Mouse (Mus musculus): ENCODE measurements around the gene Grtp1. TPM values are rescaled to one million over a fixed set of nuclear protein-coding genes. Genes with fewer than 3 reads are reported as not detected.

Gene Grtp1
- polyA plus RNA-seq (2015; fragmentation: Nextera tagmentation; extraction: Ambion mirVana): 14.4 and 19.0 TPM in 2 replicates

- Histone ChIP-seq H3K4me3 (replicated peaks) (peak within 1 kb of the TSS; percentile 82), H3K27ac (replicated peaks) (no peak within 1 kb of the TSS), H3K36me3 (no peaks in the 10 kb centered on the region), H3K4me2 (peak within 1 kb of the TSS; percentile 95), H3K27me3 (replicated peaks) (peaks cover 27% of the 10 kb centered on the region), H3K4me1 (peaks cover 18% of the 10 kb centered on the region), H3K9ac (replicated peaks) (peak within 1 kb of the TSS; percentile 66), H3K9me3 (replicated peaks) (no peaks in the 10 kb centered on the region)
- WGBS: under 1% methylated on average over 58 of the region's 58 CpGs
- peak; percentile 72 for ATAC-seq (ENCODE audit: low FRiP score)
These were observed at the start of gene Grtp1 for GRCm38 (mm10) chr8:13200301-13201012. Gene Grtp1, minus strand, starts transcription at chr8:13200620.

- H3K36me3 ChIP-seq: no peaks in the 10 kb centered on the region
- ATAC-seq (ENCODE audit: low FRiP score): no peak
- 94% methylated on average over 11 of the region's 11 CpGs for WGBS
These were observed 44.0 kb upstream of the Grtp1 start for GRCm38 (mm10) chr8:13244343-13244880.

GRCm38 (mm10) chr8:13242985-13243870, 42.8 kb upstream of the Grtp1 start:
- 82% methylated on average over 10 of the region's 10 CpGs for WGBS
- Histone ChIP-seq H3K9me3 (replicated peaks) (no peaks in the 10 kb centered on the region), H3K36me3 (no peaks in the 10 kb centered on the region), H3K4me1 (no peaks in the 10 kb centered on the region), H3K4me2 (no peak overlapping the region), H3K27ac (replicated peaks) (no peak overlapping the region), H3K9ac (replicated peaks) (no peak overlapping the region), H3K4me3 (replicated peaks) (no peak overlapping the region), H3K27me3 (replicated peaks) (no peaks in the 10 kb centered on the region)
- ATAC-seq (ENCODE audit: low FRiP score): no peak

More at GRCm38 (mm10) chr8:13244343-13244880, 44.0 kb upstream of the Grtp1 start:
- Histone ChIP-seq H3K27me3 (replicated peaks) (no peaks in the 10 kb centered on the region), H3K9ac (replicated peaks) (no peak overlapping the region), H3K9me3 (replicated peaks) (no peaks in the 10 kb centered on the region), H3K27ac (replicated peaks) (no peak overlapping the region), H3K4me1 (no peaks in the 10 kb centered on the region), H3K4me3 (replicated peaks) (no peak overlapping the region), H3K4me2 (no peak overlapping the region)

- no peak overlapping the region for H3K9ac ChIP-seq (replicated peaks)
- no peaks in the 10 kb centered on the region for H3K9me3 ChIP-seq (replicated peaks)
- H3K4me1 ChIP-seq: no peaks in the 10 kb centered on the region
- ATAC-seq (ENCODE audit: low FRiP score): no peak
- H3K4me3 ChIP-seq (replicated peaks): no peak overlapping the region
- 82% methylated on average over 7 of the region's 7 CpGs for WGBS
- no peaks in the 10 kb centered on the region for H3K36me3 ChIP-seq
- H3K27ac ChIP-seq (replicated peaks): no peak overlapping the region
- no peaks in the 10 kb centered on the region for H3K27me3 ChIP-seq (replicated peaks)
- H3K4me2 ChIP-seq: no peak overlapping the region
These were observed 40.3 kb upstream of the Grtp1 start for GRCm38 (mm10) chr8:13240691-13241090.

- Histone ChIP-seq H3K9ac (replicated peaks) (no peak overlapping the region), H3K4me1 (no peaks in the 10 kb centered on the region), H3K4me3 (replicated peaks) (no peak overlapping the region), H3K27me3 (replicated peaks) (no peaks in the 10 kb centered on the region), H3K4me2 (no peak overlapping the region), H3K9me3 (replicated peaks) (no peaks in the 10 kb centered on the region), H3K36me3 (no peaks in the 10 kb centered on the region), H3K27ac (replicated peaks) (no peak overlapping the region)
- ATAC-seq (ENCODE audit: low FRiP score): no peak
- 90% methylated on average over 9 of the region's 9 CpGs for WGBS
These were observed 39.6 kb upstream of the Grtp1 start for GRCm38 (mm10) chr8:13240055-13240454.

GRCm38 (mm10) chr8:13234803-13235202, 34.4 kb upstream of the Grtp1 start:
- H3K36me3 ChIP-seq: no peaks in the 10 kb centered on the region
- whole genome bisulfite sequencing: 91% methylated on average over 13 of the region's 13 CpGs
- no peaks in the 10 kb centered on the region for H3K9me3 ChIP-seq (replicated peaks)
- no peak overlapping the region for H3K4me2 ChIP-seq
- H3K27ac ChIP-seq (replicated peaks): no peak overlapping the region
- no peak overlapping the region for H3K4me3 ChIP-seq (replicated peaks)
- H3K27me3 ChIP-seq (replicated peaks): no peaks in the 10 kb centered on the region
- H3K4me1 ChIP-seq: no peaks in the 10 kb centered on the region
- no peak overlapping the region for H3K9ac ChIP-seq (replicated peaks)
- no peak for ATAC-seq (ENCODE audit: low FRiP score)

- ATAC-seq (ENCODE audit: low FRiP score): no peak
- no peaks in the 10 kb centered on the region for H3K36me3 ChIP-seq
- no peaks in the 10 kb centered on the region; the same call in 1 of the 2 replicates for H3K4me1 ChIP-seq
- 91% methylated on average over 4 of the region's 4 CpGs for WGBS
- H3K9ac ChIP-seq (replicated peaks): no peak overlapping the region
- H3K4me3 ChIP-seq (replicated peaks): no peak overlapping the region
- no peaks in the 10 kb centered on the region for H3K27me3 ChIP-seq (replicated peaks)
- no peak overlapping the region for H3K4me2 ChIP-seq
- no peaks in the 10 kb centered on the region for H3K9me3 ChIP-seq (replicated peaks)
- H3K27ac ChIP-seq (replicated peaks): no peak overlapping the region
These were observed 30.1 kb upstream of the Grtp1 start for GRCm38 (mm10) chr8:13230471-13230870.

- H3K4me1 ChIP-seq: no peaks in the 10 kb centered on the region; the same call in 1 of the 2 replicates
- no peak for ATAC-seq (ENCODE audit: low FRiP score)
These were observed 29.4 kb upstream of the Grtp1 start for GRCm38 (mm10) chr8:13229802-13230201.

GRCm38 (mm10) chr8:13228923-13229610, 28.6 kb upstream of the Grtp1 start:
- Histone ChIP-seq H3K4me3 (replicated peaks) (no peak overlapping the region), H3K27me3 (replicated peaks) (no peaks in the 10 kb centered on the region), H3K4me2 (no peak overlapping the region), H3K9me3 (replicated peaks) (no peaks in the 10 kb centered on the region), H3K27ac (replicated peaks) (no peak overlapping the region), H3K4me1 (no peaks in the 10 kb centered on the region; the same call in 1 of the 2 replicates), H3K9ac (replicated peaks) (no peak overlapping the region), H3K36me3 (no peaks in the 10 kb centered on the region)
- peak; percentile 24; the same call in 1 of the 2 replicates for ATAC-seq (ENCODE audit: low FRiP score)
- 32% methylated on average over 9 of the region's 9 CpGs for whole genome bisulfite sequencing

More at GRCm38 (mm10) chr8:13229802-13230201, 29.4 kb upstream of the Grtp1 start:
- 51% methylated on average over 12 of the region's 12 CpGs for WGBS
- Histone ChIP-seq H3K27me3 (replicated peaks) (no peaks in the 10 kb centered on the region), H3K9ac (replicated peaks) (no peak overlapping the region), H3K9me3 (replicated peaks) (no peaks in the 10 kb centered on the region), H3K4me2 (no peak overlapping the region), H3K27ac (replicated peaks) (no peak overlapping the region), H3K36me3 (no peaks in the 10 kb centered on the region), H3K4me3 (replicated peaks) (no peak overlapping the region)

- WGBS: 76% methylated on average over 3 of the region's 3 CpGs
- no peak overlapping the region for H3K27ac ChIP-seq (replicated peaks)
- H3K4me3 ChIP-seq (replicated peaks): no peak overlapping the region
- no peaks in the 10 kb centered on the region for H3K36me3 ChIP-seq
- no peaks in the 10 kb centered on the region; the same call in 1 of the 2 replicates for H3K4me1 ChIP-seq
- H3K27me3 ChIP-seq (replicated peaks): no peaks in the 10 kb centered on the region
- ATAC-seq (ENCODE audit: low FRiP score): no peak
- no peak overlapping the region for H3K4me2 ChIP-seq
- H3K9ac ChIP-seq (replicated peaks): no peak overlapping the region
- no peaks in the 10 kb centered on the region for H3K9me3 ChIP-seq (replicated peaks)
These were observed 26.8 kb upstream of the Grtp1 start for GRCm38 (mm10) chr8:13227184-13227583.

GRCm38 (mm10) chr8:13226288-13226687, 25.9 kb upstream of the Grtp1 start:
- H3K4me1 ChIP-seq: no peaks in the 10 kb centered on the region; the same call in 1 of the 2 replicates
- H3K36me3 ChIP-seq: no peaks in the 10 kb centered on the region
- no peak overlapping the region for H3K27ac ChIP-seq (replicated peaks)
- H3K27me3 ChIP-seq (replicated peaks): no peaks in the 10 kb centered on the region
- WGBS: 48% methylated on average over 6 of the region's 6 CpGs
- ATAC-seq (ENCODE audit: low FRiP score): no peak
- H3K9me3 ChIP-seq (replicated peaks): no peaks in the 10 kb centered on the region
- no peak overlapping the region for H3K9ac ChIP-seq (replicated peaks)
- no peak overlapping the region for H3K4me2 ChIP-seq
- H3K4me3 ChIP-seq (replicated peaks): no peak overlapping the region

Data from neural tube, embryonic 15.5 days (tissue).